Mouse (Mus musculus): ENCODE data around the gene Vmn1r46. TPM values are rescaled to one million over a fixed set of nuclear protein-coding genes. Genes with fewer than 3 reads are reported as not detected.

Vmn1r46 gene
- not detected for polyA plus RNA-seq (2015; fragmentation: Illumina TruSeq; extraction: RNeasy Lipid Tissue Mini Kit (QIAGEN cat#74804); ENCODE audit: insufficient read depth, low replicate concordance)

GRCm38 (mm10) chr6:89969013-89969412, at the start of gene Vmn1r46:
Gene Vmn1r46, plus strand, starts transcription at chr6:89969313.

DNA sequence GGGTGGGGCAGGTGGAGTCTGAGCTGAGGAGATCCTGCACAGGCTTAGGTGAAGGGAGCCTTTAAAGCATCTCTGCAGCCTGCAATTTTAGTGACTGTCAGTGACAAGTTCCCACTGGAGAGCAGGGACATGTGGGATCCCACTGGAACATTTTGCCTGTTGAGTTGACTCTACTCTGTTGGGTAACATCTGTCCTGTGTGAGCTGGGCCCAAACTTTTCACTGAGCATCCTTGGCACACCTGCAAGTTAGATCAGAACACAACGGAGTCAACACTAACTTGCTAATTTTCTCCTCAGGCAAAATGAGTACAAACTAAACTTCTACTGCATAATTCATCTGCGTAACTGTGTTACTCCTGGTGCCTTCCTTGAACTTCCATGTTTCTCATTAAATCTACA, 28.6 kb upstream of the Vmn1r46 start, which contains the start of gene Vmn1r45:
Vmn1r45 (minus strand) TSS at position 101 of the 400 bp plus-strand sequence.

DNA sequence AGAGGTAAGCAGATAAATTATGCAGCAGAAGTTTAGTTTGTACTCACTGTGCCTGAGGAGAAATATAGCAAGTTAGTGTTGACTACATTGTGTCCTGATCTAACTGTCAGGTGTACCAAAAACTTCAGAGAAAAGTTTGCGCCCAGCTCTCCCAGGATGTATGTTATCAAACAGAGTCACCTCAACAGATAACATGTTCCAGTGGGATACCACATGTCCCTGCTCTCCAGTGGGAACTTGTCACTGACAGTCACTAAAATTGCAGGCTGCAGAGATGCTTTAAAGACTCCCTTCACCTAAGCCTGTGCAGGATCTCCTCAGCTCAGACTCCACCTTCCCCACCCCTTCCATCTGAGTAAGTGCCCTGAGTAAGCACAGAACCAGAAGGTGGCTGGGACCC, 46.7 kb downstream of the Vmn1r46 start, which contains the start of gene Vmn1r47:
Vmn1r47 (plus strand) TSS at position 301 of the 400 bp plus-strand sequence.

Other genes starting within 250 kb of the Vmn1r46 start
- not detected for gene Vmn1r41, start 228.5 kb upstream of the Vmn1r46 start, polyA plus RNA-seq (2015; fragmentation: Illumina TruSeq; extraction: RNeasy Lipid Tissue Mini Kit (QIAGEN cat#74804); ENCODE audit: insufficient read depth, low replicate concordance)
- gene Vmn1r42, start 92.9 kb upstream of the Vmn1r46 start, polyA plus RNA-seq (2015; fragmentation: Illumina TruSeq; extraction: RNeasy Lipid Tissue Mini Kit (QIAGEN cat#74804); ENCODE audit: insufficient read depth, low replicate concordance) = not detected
- not detected for gene Vmn1r43, start 92.9 kb upstream of the Vmn1r46 start, polyA plus RNA-seq (2015; fragmentation: Illumina TruSeq; extraction: RNeasy Lipid Tissue Mini Kit (QIAGEN cat#74804); ENCODE audit: insufficient read depth, low replicate concordance)
- gene Vmn1r44, start 85.7 kb upstream of the Vmn1r46 start, polyA plus RNA-seq (2015; fragmentation: Illumina TruSeq; extraction: RNeasy Lipid Tissue Mini Kit (QIAGEN cat#74804); ENCODE audit: insufficient read depth, low replicate concordance) = not detected
- not detected for gene Vmn1r45, start 28.7 kb upstream of the Vmn1r46 start, polyA plus RNA-seq (2015; fragmentation: Illumina TruSeq; extraction: RNeasy Lipid Tissue Mini Kit (QIAGEN cat#74804); ENCODE audit: insufficient read depth, low replicate concordance)
- gene Vmn1r47, start 46.8 kb downstream of the Vmn1r46 start, polyA plus RNA-seq (2015; fragmentation: Illumina TruSeq; extraction: RNeasy Lipid Tissue Mini Kit (QIAGEN cat#74804); ENCODE audit: insufficient read depth, low replicate concordance) = not detected
- gene Vmn1r48, start 67.5 kb downstream of the Vmn1r46 start, polyA plus RNA-seq (2015; fragmentation: Illumina TruSeq; extraction: RNeasy Lipid Tissue Mini Kit (QIAGEN cat#74804); ENCODE audit: insufficient read depth, low replicate concordance) = not detected
- gene Vmn1r49, start 109.2 kb downstream of the Vmn1r46 start, polyA plus RNA-seq (2015; fragmentation: Illumina TruSeq; extraction: RNeasy Lipid Tissue Mini Kit (QIAGEN cat#74804); ENCODE audit: insufficient read depth, low replicate concordance) = not detected
- gene Vmn1r50, start 132.1 kb downstream of the Vmn1r46 start, polyA plus RNA-seq (2015; fragmentation: Illumina TruSeq; extraction: RNeasy Lipid Tissue Mini Kit (QIAGEN cat#74804); ENCODE audit: insufficient read depth, low replicate concordance) = not detected
- not detected for gene Vmn1r51, start 153.3 kb downstream of the Vmn1r46 start, polyA plus RNA-seq (2015; fragmentation: Illumina TruSeq; extraction: RNeasy Lipid Tissue Mini Kit (QIAGEN cat#74804); ENCODE audit: insufficient read depth, low replicate concordance)
- gene Vmn1r52, start 205.5 kb downstream of the Vmn1r46 start, polyA plus RNA-seq (2015; fragmentation: Illumina TruSeq; extraction: RNeasy Lipid Tissue Mini Kit (QIAGEN cat#74804); ENCODE audit: insufficient read depth, low replicate concordance) = not detected
- not detected for gene V1ra8, start 233.5 kb downstream of the Vmn1r46 start, polyA plus RNA-seq (2015; fragmentation: Illumina TruSeq; extraction: RNeasy Lipid Tissue Mini Kit (QIAGEN cat#74804); ENCODE audit: insufficient read depth, low replicate concordance)

Data from spleen, adult 10 weeks (tissue).